Mouse (Mus musculus): ENCODE results near the gene Mlip.
"Not testable (repeated sequence)": the region's sequence is repeated elsewhere in the genome, so short reads cannot be mapped to it uniquely, and the experiment has no call there.

The Mlip gene

GRCm38 (mm10) chr9:77352432-77353175 is at the start of gene Mlip:
TSS of gene Mlip (minus strand) at chr9:77352969.
- no peak for DNase-seq (ENCODE audit: low read depth)

- no peak for DNase-seq (ENCODE audit: low read depth)
Observed at GRCm38 (mm10) chr9:77399801-77400200, 47.0 kb upstream of the Mlip start.

DNA sequence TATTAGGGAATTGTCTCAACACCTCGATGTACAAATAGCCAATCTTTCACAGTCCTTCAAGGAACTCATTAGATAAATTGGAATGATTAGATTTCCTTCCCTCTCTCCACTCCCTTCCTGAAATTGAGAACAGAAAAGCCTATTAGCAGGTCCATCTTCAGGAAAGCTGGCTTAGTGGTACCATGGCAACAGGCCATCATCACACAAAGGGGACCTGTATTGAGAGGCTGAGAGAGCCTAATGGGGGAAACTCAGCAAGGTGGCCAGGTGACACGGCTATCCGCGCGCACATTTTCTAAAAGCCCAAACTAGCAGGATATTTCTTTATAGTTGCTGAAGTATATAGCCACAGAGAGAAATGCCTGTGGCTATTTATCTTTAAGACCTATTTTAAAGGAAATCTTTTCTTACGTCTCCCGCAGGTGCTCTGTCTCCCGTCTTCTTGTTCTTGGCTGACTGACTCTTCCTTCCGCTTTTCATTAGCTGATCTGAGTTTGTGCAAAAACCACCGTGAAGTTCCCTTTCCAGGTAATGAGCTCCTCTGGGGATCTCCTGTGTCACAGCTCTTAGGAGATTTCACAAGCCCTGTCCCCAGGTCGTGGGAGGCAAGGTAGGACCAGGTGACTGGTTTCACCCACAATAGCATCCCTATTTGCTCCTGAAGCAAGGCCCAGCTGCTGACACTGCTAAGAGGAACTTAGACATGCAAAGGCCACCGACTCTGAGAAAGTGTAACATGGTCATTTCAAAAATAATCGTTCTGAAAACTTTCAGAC is 46.3 kb upstream of the Mlip start:
- no peak for DNase-seq (ENCODE audit: low read depth)

GRCm38 (mm10) chr9:77397027-77397426 is 44.3 kb upstream of the Mlip start:
- no peak for DNase-seq (ENCODE audit: low read depth)

DNA sequence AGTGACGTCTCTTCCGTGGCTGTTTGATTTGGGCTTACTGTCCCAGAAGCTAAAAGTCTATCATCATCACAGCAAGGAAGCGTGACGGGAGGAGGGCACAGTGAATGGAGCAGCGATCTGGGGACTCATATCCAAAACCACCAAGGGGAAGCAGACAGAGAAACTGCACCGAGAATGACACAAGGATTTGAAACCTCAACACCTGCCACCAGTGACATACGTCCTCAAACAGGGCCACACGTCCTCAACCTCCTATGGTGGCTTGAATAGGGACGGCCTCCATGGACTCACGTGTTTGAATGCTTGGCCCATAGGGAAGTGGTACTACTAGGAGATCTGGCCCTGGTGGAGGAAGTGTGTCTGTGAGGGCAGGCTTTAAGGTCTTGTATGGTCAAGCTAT is 38.5 kb upstream of the Mlip start:
- DNase-seq (ENCODE audit: low read depth), result no peak

GRCm38 (mm10) chr9:77388956-77389355 is 36.2 kb upstream of the Mlip start:
- peak; percentile 14 for DNase-seq (ENCODE audit: low read depth)

- peak; percentile 48 for DNase-seq (ENCODE audit: low read depth)
Observed at GRCm38 (mm10) chr9:77386751-77387150, 34.0 kb upstream of the Mlip start.

DNA sequence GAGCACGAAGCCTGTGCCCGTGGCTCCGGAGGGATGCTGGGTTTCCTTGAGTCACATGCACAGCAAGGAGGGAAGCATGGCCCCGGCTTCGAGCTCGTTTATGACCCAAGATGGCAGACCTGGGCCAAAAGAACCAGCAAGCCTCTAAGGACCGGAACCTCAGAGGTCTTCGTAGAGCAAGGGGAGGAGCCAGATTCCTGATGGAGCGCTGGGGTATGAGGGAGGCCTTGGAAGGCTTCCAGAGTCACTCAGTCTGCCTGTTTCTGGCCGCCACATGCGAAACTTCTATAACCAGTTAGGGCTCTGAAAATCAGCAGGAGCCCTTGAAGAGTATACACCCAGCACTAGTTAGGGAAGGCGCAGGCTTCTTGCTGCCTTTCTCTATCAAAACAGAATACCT is 32.8 kb upstream of the Mlip start:
- no peak for DNase-seq (ENCODE audit: low read depth)

- no peak for DNase-seq (ENCODE audit: low read depth)
Observed at GRCm38 (mm10) chr9:77384651-77385050, 31.9 kb upstream of the Mlip start.

DNA sequence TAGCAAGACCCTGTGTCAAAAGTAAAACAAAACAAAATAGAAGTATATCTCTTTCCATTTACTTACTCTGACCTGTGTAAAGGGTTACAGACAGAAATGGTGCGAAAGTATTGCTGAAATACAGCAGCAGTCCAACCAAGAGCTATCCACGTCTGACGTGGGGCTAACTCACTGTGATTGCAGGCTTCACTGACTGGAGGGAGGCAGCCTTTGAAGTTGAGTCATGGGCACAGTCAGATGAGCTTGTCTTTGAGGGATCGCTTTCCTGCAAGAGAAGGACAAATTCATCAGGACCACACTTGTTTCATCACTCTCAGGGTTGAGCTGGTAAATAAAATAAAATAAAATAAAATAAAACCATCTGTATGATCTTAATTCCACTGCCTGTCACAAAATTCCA is 31.2 kb upstream of the Mlip start:
- DNase-seq (ENCODE audit: low read depth), result no peak

- no peak for DNase-seq (ENCODE audit: low read depth)
Observed at GRCm38 (mm10) chr9:77382514-77382913, 29.7 kb upstream of the Mlip start.

GRCm38 (mm10) chr9:77381565-77381964 is 28.8 kb upstream of the Mlip start:
- peak; percentile 37 for DNase-seq (ENCODE audit: low read depth)

DNA sequence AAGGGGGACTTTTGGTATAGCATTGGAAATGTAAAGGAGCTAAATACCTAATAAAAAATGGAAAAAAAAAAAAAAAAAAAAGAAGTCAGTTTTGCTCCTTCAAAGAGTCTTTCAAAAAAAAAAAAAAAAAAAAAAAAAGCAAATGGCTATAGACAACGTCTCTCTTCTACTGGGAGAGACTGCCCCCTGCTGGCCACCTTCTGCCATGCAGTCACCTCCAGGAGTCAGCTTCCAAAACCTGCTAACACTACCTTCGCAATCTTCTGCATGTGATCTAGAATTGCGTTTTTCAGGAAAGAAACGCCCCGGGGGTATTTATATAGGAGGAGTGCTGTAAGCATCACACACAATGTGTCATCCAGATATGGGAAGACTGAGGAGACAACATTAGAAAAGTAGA is 26.9 kb upstream of the Mlip start:
- peak; percentile 68 for DNase-seq (ENCODE audit: low read depth)

GRCm38 (mm10) chr9:77377696-77378095 is 24.9 kb upstream of the Mlip start:
- DNase-seq (ENCODE audit: low read depth), result no peak

DNA sequence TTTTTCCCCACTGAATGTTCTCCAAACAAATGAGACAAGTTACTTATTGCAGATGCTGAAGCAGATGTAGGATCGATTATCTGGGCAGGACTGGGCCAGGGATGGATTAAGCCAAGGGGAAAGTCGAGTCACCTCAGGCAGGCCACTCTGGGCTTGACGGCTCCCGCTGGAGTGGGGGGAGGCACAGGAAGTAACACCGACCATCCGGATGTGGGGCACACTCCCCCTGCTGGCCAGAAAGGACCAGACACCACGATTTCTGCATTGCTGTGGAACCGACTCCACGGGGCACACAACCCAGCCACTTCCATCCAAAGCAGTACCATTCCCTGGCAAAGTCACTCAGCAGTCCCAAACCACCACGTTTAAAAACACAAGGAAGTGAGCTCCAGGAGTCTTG is 24.3 kb upstream of the Mlip start:
- DNase-seq (ENCODE audit: low read depth), result peak; percentile 51

DNA sequence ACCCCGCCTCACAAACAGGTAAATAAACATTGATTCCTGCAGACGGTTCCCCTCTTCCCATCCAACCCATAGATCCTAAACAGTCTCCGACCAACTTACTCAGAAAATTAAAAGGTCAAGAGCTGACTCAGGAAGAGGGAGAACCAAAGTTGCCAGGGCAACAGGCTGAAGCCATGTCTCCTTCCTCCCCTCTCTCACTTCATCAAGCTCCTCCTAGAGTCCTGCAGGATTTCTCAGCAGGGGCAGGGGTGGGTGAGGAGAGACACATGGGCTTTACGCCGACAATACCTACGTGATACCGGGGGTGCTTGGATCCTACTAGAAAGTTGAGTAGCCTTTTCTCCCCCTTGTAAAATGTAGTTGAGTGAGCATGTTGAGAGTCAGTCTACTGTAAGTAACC is 23.8 kb upstream of the Mlip start:
- DNase-seq (ENCODE audit: low read depth), result no peak

- DNase-seq (ENCODE audit: low read depth), result no peak
Observed at GRCm38 (mm10) chr9:77370706-77371105, 17.9 kb upstream of the Mlip start.

- DNase-seq (ENCODE audit: low read depth), result no peak
Observed at GRCm38 (mm10) chr9:77369262-77369661, 16.5 kb upstream of the Mlip start.

- not testable (repeated sequence) for DNase-seq (ENCODE audit: low read depth)
Observed at GRCm38 (mm10) chr9:77364681-77365080, 11.9 kb upstream of the Mlip start.

GRCm38 (mm10) chr9:77362906-77363305 is 10.1 kb upstream of the Mlip start:
- DNase-seq (ENCODE audit: low read depth), result no peak

DNA sequence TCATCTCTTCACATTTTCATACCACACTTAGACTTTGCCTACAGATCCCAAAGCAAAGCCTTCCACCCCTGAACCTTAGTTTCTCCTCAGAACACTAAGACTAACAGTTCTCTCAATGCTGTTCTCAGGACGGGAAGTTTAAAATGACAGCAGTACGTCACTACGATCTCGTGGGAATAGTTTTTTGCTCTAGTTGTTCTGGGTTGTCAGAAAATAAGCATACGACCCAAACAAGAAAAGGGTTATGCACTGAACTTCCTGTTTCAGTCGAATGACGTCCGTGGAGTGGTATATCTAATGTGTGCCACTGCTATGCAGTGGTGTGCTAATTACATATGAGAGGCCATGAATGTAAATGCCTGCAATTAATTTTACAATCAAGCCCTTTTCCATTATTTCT is 7.9 kb upstream of the Mlip start:
- DNase-seq (ENCODE audit: low read depth), result no peak

DNA sequence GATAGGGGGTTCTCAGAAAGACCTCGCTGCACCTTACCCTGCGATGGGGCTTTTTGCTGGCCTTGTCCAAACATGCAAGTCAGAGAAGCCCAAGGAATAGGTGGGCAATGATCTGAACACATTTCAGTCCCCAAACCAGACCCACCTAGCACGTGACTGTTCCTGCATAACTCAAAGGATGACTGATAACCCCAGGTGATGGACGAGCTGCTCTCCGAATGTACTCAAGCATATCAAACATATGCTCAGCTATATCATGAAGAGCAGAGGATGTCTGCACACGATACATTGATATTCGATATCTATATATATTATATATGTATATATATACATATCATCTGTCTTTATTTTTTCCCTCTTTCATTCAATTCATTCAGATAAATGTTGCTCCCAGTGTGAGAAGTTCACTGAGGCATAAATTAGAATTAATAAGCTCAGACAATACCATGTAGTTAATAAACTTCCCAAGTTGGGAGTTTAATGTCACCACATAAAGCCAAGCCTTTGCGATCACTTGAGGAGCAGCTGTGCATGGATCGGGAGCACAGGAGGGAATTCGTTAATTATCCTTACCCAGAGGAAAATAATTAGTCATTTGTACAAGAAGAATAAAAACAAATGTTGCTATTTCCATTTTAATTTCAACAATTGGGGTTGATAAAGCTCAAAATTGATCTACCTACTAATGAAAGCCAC is 6.7 kb upstream of the Mlip start:
- no peak for DNase-seq (ENCODE audit: low read depth)

DNA sequence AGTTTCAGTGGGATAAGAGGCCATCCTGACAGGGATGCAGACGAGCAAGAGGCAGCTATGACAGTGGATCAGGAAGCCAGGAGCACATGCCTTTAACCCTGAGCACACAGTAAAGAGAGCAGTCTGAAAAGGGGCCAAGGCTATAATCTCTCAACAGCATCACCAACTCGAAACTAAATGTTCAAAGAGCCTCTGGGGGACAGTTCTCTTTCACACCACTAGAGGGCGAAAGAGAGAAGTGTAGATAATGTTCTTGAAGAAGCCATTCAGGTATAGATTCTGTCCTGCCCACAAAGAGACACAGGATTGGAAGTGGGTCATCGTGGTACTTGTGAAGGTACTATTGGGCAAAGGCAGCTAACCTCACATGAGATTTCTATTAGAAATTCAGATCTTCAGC is 1.2 kb upstream of the Mlip start:
- no peak for DNase-seq (ENCODE audit: low read depth)

Data from 416B (cell line).